Mouse (Mus musculus): Measurements from ENCODE around the gene Ripk3.

DNA sequence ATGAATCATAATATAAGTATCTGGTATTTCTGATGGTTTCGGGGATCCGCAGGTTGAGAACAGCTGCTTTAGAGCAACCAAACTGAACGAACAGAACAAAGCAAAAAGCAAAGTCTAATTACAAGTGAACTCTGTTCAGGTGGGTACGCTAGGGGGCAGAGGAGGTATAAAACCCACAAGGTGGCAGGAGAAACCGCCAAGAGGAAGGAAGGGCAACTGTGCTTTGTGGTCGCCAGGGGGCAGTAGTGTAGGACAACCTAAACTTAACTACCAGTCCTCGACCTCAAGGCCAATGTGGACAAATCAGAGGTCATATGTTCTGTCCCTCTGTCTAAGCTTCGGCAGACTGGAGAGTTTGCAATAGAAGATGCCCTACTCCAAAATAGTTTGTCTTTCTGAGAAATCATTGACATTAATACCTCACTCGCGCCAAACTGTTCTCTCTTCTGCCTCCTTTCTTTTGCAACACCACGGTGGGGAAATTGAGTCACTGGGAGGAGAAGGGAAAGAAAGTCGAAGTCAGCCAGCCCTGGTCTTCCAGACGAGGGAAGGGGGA is 33.8 kb upstream of the Ripk3 start:
- TF ChIP-seq ZC3H11A (IDR thresholded peaks at IDR 0.05; ENCODE audit: borderline replicate concordance, low read depth, low read length): peak; percentile 91
- 0 out of 2 replicates have a peak, but pooled peaks have one; percentile 1 for TF ChIP-seq MAFK (IDR thresholded peaks at IDR 0.05; ENCODE audit: insufficient read depth, low read depth, low read length)
- TF ChIP-seq HCFC1 (IDR thresholded peaks at IDR 0.05; ENCODE audit: borderline replicate concordance, insufficient read depth, low read length): 0 out of 2 replicates have a peak, but pooled peaks have one; percentile 15
- TF ChIP-seq CHD2 (IDR thresholded peaks at IDR 0.05; ENCODE audit: low read depth, low read length): no peak
- TF ChIP-seq ZNF384 (IDR thresholded peaks at IDR 0.05; ENCODE audit: low read depth, low read length): no peak

All from ES-E14 (cell line).